Mouse (Mus musculus): ENCODE results near the gene Bdnf.

DNA sequence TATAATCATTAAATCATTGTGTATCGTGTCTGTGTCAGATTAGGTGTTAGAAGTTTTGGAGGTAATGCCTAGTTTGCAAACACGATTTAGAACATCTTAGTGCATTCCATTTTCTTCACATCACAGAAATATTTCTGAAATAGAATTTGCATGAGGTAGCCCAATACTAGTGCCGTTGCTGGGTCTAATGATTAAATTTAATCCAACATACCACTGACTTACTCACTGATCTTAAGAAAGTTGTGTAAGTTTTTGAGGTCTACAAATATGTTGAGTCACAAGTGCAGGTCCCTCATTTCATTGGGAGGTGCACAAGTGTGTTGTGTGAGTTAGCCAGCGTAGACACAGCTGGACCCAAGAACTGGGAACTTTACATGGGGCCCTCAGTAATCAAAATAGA, 29.1 kb downstream of the Bdnf start:
- TF ChIP-seq POLR2A (IDR thresholded peaks at IDR 0.05; ENCODE audit: insufficient read depth, low read length): no peak
- TF ChIP-seq CTCF (IDR thresholded peaks at IDR 0.05; ENCODE audit: low read depth, low read length): no peak
